Comparison of ENCODE assay signal across 9 mouse cellular contexts in genomic region chr3:38396760-38397614, GRCm38 (mm10).
DNase-seq lines count a peak whose midpoint lies in the region; ATAC-seq lines count a peak whose summit lies in the region.
"Had no signal": no experiment of that assay in that cellular context is flagged by ENCODE, and none has a peak within 500 bp of the region (broad histone marks: within the 10 kb centered on the region; RNA-seq: fewer than 3 reads in every experiment).

No protein-coding gene starts in this region.

- peak overlapping the region; percentile 11; the same call in 1 of the 2 replicates for H3K4me3 ChIP-seq in intestine, embryonic 14.5 days (ENCODE audit: low read depth, low read length)
- peak overlapping the region; percentile 20 for H3K4me3 ChIP-seq in neural tube, embryonic 13.5 days

- no peaks in the 10 kb centered on the region for H3K27me3 ChIP-seq in intestine, embryonic 14.5 days (replicated peaks; ENCODE audit: control insufficient read depth, insufficient read depth, low read length)
- H3K27me3 ChIP-seq in neural tube, embryonic 13.5 days = peaks cover 3% of the 10 kb centered on the region; the same call in 1 of the 2 replicates
- H3K27me3 ChIP-seq: Patski had no signal

- no peak overlapping the region for H3K27ac ChIP-seq in intestine, embryonic 14.5 days (ENCODE audit: low read depth)
- H3K27ac ChIP-seq in neural tube, embryonic 13.5 days (replicated peaks) = no peak overlapping the region; the same call in 1 of the 2 replicates

- no peak; the same call in 1 of the 2 replicates for ATAC-seq in intestine, embryonic 14.5 days (replicated peaks; ENCODE audit: low FRiP score, low TSS enrichment, low read depth)
- peak; percentile 86 for ATAC-seq in neural tube, embryonic 13.5 days (ENCODE audit: low read depth)
- no peak for ATAC-seq in inflammation-experienced regulatory T-cells, adult 6 months
- ATAC-seq: Patski had no signal

- no peaks in the 10 kb centered on the region for H3K36me3 ChIP-seq in intestine, embryonic 14.5 days (ENCODE audit: control insufficient read depth, insufficient read depth, low read length)
- H3K36me3 ChIP-seq in neural tube, embryonic 13.5 days = no peaks in the 10 kb centered on the region

- no peaks in the 10 kb centered on the region for H3K9me3 ChIP-seq in intestine, embryonic 14.5 days (ENCODE audit: control insufficient read depth, low read length)
- H3K9me3 ChIP-seq in neural tube, embryonic 13.5 days = no peaks in the 10 kb centered on the region

- H3K4me2 ChIP-seq in intestine, embryonic 14.5 days (ENCODE audit: low read length) = peak overlapping the region; percentile 42
- H3K4me2 ChIP-seq in neural tube, embryonic 13.5 days = peak overlapping the region; percentile 54

- WGBS in intestine, embryonic 14.5 days = 6% methylated on average over 20 of the region's 20 CpGs
- 2% methylated on average over 20 of the region's 20 CpGs for WGBS in neural tube, embryonic 13.5 days

- H3K4me1 ChIP-seq in intestine, embryonic 14.5 days (replicated peaks; ENCODE audit: control insufficient read depth, insufficient read depth, low read length) = peaks cover 9% of the 10 kb centered on the region; the same call in 1 of the 2 replicates
- peaks cover 15% of the 10 kb centered on the region for H3K4me1 ChIP-seq in neural tube, embryonic 13.5 days (replicated peaks)

- H3K9ac ChIP-seq in intestine, embryonic 14.5 days (ENCODE audit: low read length) = no peak overlapping the region
- H3K9ac ChIP-seq in neural tube, embryonic 13.5 days = peak overlapping the region; percentile 61

- DNase-seq in kidney, postnatal 4 days = peak; percentile 3 to 9
- no peak for DNase-seq in kidney, postnatal 25 days
- DNase-seq in embryo, embryonic 11 days = peak; percentile 42
- peak; percentile 53 for DNase-seq in intestine, embryonic 14.5 days (ENCODE audit: low spot score)
- no peak for DNase-seq in right cerebral cortex, postnatal 36 days (ENCODE audit: low spot score in 2 of 2)
- DNase-seq in right cerebral cortex, adult 18-20 months = no peak

Comparison
In these comparisons a context has a peak if more than half of its experiments do, and no peak if none do; other contexts are left out.
1. DNase-seq: peak in kidney, postnatal 4 days (2 of 2), embryo, embryonic 11 days (single experiment) and intestine, embryonic 14.5 days (single experiment); none in kidney, postnatal 25 days (0 of 2), right cerebral cortex, postnatal 36 days (0 of 2) and right cerebral cortex, adult 18-20 months (single experiment).